Mouse (Mus musculus): ENCODE results near the gene Spon1. TPM values are rescaled to one million over a fixed set of nuclear protein-coding genes. Genes with fewer than 3 reads are reported as not detected.

The Spon1 gene
- polyA plus RNA-seq, 1 experiment from 2014 or later, result 77.1 TPM

GRCm38 (mm10) chr7:113901941-113902515 is 136.2 kb downstream of the Spon1 start:
- Histone ChIP-seq H3K27ac (peak overlapping the region; percentile 70), H3K9me3 (no peaks in the 10 kb centered on the region; the same call in 1 of the 2 replicates), H3K4me1 (replicated peaks) (peaks cover 20% of the 10 kb centered on the region), H3K4me3 (no peak overlapping the region; the same call in 1 of the 2 replicates), H3K27me3 (ENCODE audit: insufficient read depth, poor library complexity, severe bottlenecking) (no peaks in the 10 kb centered on the region), H3K36me3 (no peaks in the 10 kb centered on the region)
- 40% methylated on average over 10 of the region's 10 CpGs for WGBS
- DNase-seq (ENCODE audit: low spot score), result peak; percentile 20

GRCm38 (mm10) chr7:113903127-113903827 is 137.5 kb downstream of the Spon1 start:
- H3K4me1 ChIP-seq (replicated peaks), result peaks cover 20% of the 10 kb centered on the region
- no peaks in the 10 kb centered on the region; the same call in 1 of the 2 replicates for H3K9me3 ChIP-seq
- no peak overlapping the region for H3K4me3 ChIP-seq
- H3K27ac ChIP-seq, result no peak overlapping the region
- no peaks in the 10 kb centered on the region for H3K36me3 ChIP-seq
- DNase-seq (ENCODE audit: low spot score), result no peak
- H3K27me3 ChIP-seq (ENCODE audit: insufficient read depth, poor library complexity, severe bottlenecking), result no peaks in the 10 kb centered on the region
- WGBS, result 87% methylated on average over 3 of the region's 3 CpGs

- no peak for DNase-seq (ENCODE audit: low spot score)
- Histone ChIP-seq H3K9me3 (no peaks in the 10 kb centered on the region), H3K36me3 (no peaks in the 10 kb centered on the region), H3K4me1 (replicated peaks) (peaks cover 24% of the 10 kb centered on the region), H3K27me3 (ENCODE audit: insufficient read depth, poor library complexity, severe bottlenecking) (no peaks in the 10 kb centered on the region), H3K27ac (no peak overlapping the region), H3K4me3 (no peak overlapping the region)
- 92% methylated on average over 5 of the region's 5 CpGs for WGBS
These were observed 138.1 kb downstream of the Spon1 start for GRCm38 (mm10) chr7:113903939-113904338.

- no peak overlapping the region for H3K27ac ChIP-seq
- WGBS, result 73% methylated on average over 7 of the region's 7 CpGs
- no peaks in the 10 kb centered on the region for H3K27me3 ChIP-seq (ENCODE audit: insufficient read depth, poor library complexity, severe bottlenecking)
- peaks cover 28% of the 10 kb centered on the region for H3K4me1 ChIP-seq (replicated peaks)
- no peak for DNase-seq (ENCODE audit: low spot score)
- no peaks in the 10 kb centered on the region for H3K36me3 ChIP-seq
- H3K9me3 ChIP-seq, result no peaks in the 10 kb centered on the region
- no peak overlapping the region for H3K4me3 ChIP-seq
These were observed 138.6 kb downstream of the Spon1 start for GRCm38 (mm10) chr7:113904348-113904895.

- DNase-seq (ENCODE audit: low spot score), result peak; percentile 20
- Histone ChIP-seq H3K4me3 (no peak overlapping the region), H3K27me3 (ENCODE audit: insufficient read depth, poor library complexity, severe bottlenecking) (no peaks in the 10 kb centered on the region), H3K27ac (no peak overlapping the region), H3K9me3 (no peaks in the 10 kb centered on the region), H3K36me3 (no peaks in the 10 kb centered on the region), H3K4me1 (replicated peaks) (peaks cover 20% of the 10 kb centered on the region)
- 33% methylated on average over 12 of the region's 12 CpGs for WGBS
These were observed 143.5 kb downstream of the Spon1 start for GRCm38 (mm10) chr7:113909161-113909825.

GRCm38 (mm10) chr7:113910856-113911255 is 145.1 kb downstream of the Spon1 start:
- no peak for DNase-seq (ENCODE audit: low spot score)
- no peak overlapping the region for H3K4me3 ChIP-seq
- peaks cover 16% of the 10 kb centered on the region for H3K4me1 ChIP-seq (replicated peaks)
- H3K27me3 ChIP-seq (ENCODE audit: insufficient read depth, poor library complexity, severe bottlenecking), result no peaks in the 10 kb centered on the region
- 86% methylated on average over 7 of the region's 7 CpGs for WGBS
- no peaks in the 10 kb centered on the region for H3K9me3 ChIP-seq
- H3K27ac ChIP-seq, result no peak overlapping the region
- no peaks in the 10 kb centered on the region for H3K36me3 ChIP-seq

GRCm38 (mm10) chr7:113915936-113916335 is 150.1 kb downstream of the Spon1 start:
- Histone ChIP-seq H3K36me3 (no peaks in the 10 kb centered on the region), H3K9me3 (no peaks in the 10 kb centered on the region), H3K4me1 (replicated peaks) (no peaks in the 10 kb centered on the region), H3K4me3 (no peak overlapping the region), H3K27me3 (ENCODE audit: insufficient read depth, poor library complexity, severe bottlenecking) (no peaks in the 10 kb centered on the region), H3K27ac (no peak overlapping the region)
- WGBS, result 84% methylated on average over 4 of the region's 4 CpGs
- no peak for DNase-seq (ENCODE audit: low spot score)

GRCm38 (mm10) chr7:113918916-113919315 is 153.1 kb downstream of the Spon1 start:
- Histone ChIP-seq H3K27ac (no peak overlapping the region), H3K4me1 (replicated peaks) (no peaks in the 10 kb centered on the region), H3K4me3 (no peak overlapping the region), H3K9me3 (no peaks in the 10 kb centered on the region), H3K27me3 (ENCODE audit: insufficient read depth, poor library complexity, severe bottlenecking) (no peaks in the 10 kb centered on the region), H3K36me3 (no peaks in the 10 kb centered on the region)
- no peak for DNase-seq (ENCODE audit: low spot score)
- 86% methylated on average over 3 of the region's 3 CpGs for WGBS

GRCm38 (mm10) chr7:113919505-113919904 is 153.7 kb downstream of the Spon1 start:
- Histone ChIP-seq H3K27me3 (ENCODE audit: insufficient read depth, poor library complexity, severe bottlenecking) (no peaks in the 10 kb centered on the region), H3K36me3 (no peaks in the 10 kb centered on the region), H3K9me3 (no peaks in the 10 kb centered on the region), H3K27ac (no peak overlapping the region), H3K4me1 (replicated peaks) (no peaks in the 10 kb centered on the region), H3K4me3 (no peak overlapping the region)
- DNase-seq (ENCODE audit: low spot score), result no peak
- WGBS, result 85% methylated on average over 4 of the region's 4 CpGs

- no peaks in the 10 kb centered on the region for H3K9me3 ChIP-seq
- no peaks in the 10 kb centered on the region for H3K4me1 ChIP-seq (replicated peaks)
- H3K27ac ChIP-seq, result no peak overlapping the region
- no peak overlapping the region for H3K4me3 ChIP-seq
- no peak for DNase-seq (ENCODE audit: low spot score)
- 87% methylated on average over 2 of the region's 2 CpGs for WGBS
- H3K36me3 ChIP-seq, result no peaks in the 10 kb centered on the region
- no peaks in the 10 kb centered on the region for H3K27me3 ChIP-seq (ENCODE audit: insufficient read depth, poor library complexity, severe bottlenecking)
These were observed 154.3 kb downstream of the Spon1 start for GRCm38 (mm10) chr7:113920056-113920455.

- no peak overlapping the region for H3K4me3 ChIP-seq
- DNase-seq (ENCODE audit: low spot score), result no peak
- 83% methylated on average over 6 of the region's 6 CpGs for WGBS
These were observed 158.8 kb downstream of the Spon1 start for GRCm38 (mm10) chr7:113924561-113924960.

GRCm38 (mm10) chr7:113950888-113951287 is 185.1 kb downstream of the Spon1 start:
- no peak overlapping the region for H3K4me3 ChIP-seq
- no peaks in the 10 kb centered on the region for H3K27me3 ChIP-seq (ENCODE audit: insufficient read depth, poor library complexity, severe bottlenecking)
- DNase-seq (ENCODE audit: low spot score), result no peak
- no peaks in the 10 kb centered on the region for H3K36me3 ChIP-seq
- WGBS, result 87% methylated on average over 7 of the region's 7 CpGs
- H3K4me1 ChIP-seq (replicated peaks), result no peaks in the 10 kb centered on the region
- no peak overlapping the region for H3K27ac ChIP-seq
- no peaks in the 10 kb centered on the region for H3K9me3 ChIP-seq

More at GRCm38 (mm10) chr7:113924561-113924960, 158.8 kb downstream of the Spon1 start:
- Histone ChIP-seq H3K27me3 (ENCODE audit: insufficient read depth, poor library complexity, severe bottlenecking) (no peaks in the 10 kb centered on the region), H3K4me1 (replicated peaks) (no peaks in the 10 kb centered on the region), H3K9me3 (no peaks in the 10 kb centered on the region), H3K36me3 (no peaks in the 10 kb centered on the region), H3K27ac (no peak overlapping the region)

- DNase-seq (ENCODE audit: low spot score), result no peak
- no peaks in the 10 kb centered on the region for H3K36me3 ChIP-seq
- 86% methylated on average over 2 of the region's 2 CpGs for WGBS
- H3K4me3 ChIP-seq, result no peak overlapping the region
- H3K4me1 ChIP-seq (replicated peaks), result no peaks in the 10 kb centered on the region
- no peaks in the 10 kb centered on the region for H3K9me3 ChIP-seq
- no peak overlapping the region for H3K27ac ChIP-seq
- H3K27me3 ChIP-seq (ENCODE audit: insufficient read depth, poor library complexity, severe bottlenecking), result no peaks in the 10 kb centered on the region
These were observed 189.6 kb downstream of the Spon1 start for GRCm38 (mm10) chr7:113955431-113955830.

Measured in hindbrain, embryonic 10.5 days (tissue).